Mouse (Mus musculus) lung, postnatal 0 days (tissue): ENCODE results near the gene Elk4. TPM values are rescaled to one million over a fixed set of nuclear protein-coding genes. Genes with fewer than 3 reads are reported as not detected.
A peak's percentile ranks its signal among the peaks of the same experiment; 100 is the strongest.

Experiments used
- ATAC-seq: fragments of 200-750 bp; cut with Nextera tagmentation; 2 replicates; pipeline ENCODE4 v1.8.0; 2017; ENCODE audit warnings: moderate library complexity
- DNase-seq: peaks from one replicate; pipeline ENCODE4 v3.0.0-alpha.2; 2016; ENCODE audit warnings: low spot score
- H3K27ac ChIP-seq: fragments of 300-500 bp; sonication (generic); 2 replicates; pipeline ENCODE4 v1.5.1; 2014; ENCODE audit warnings: antibody characterized with exemption, mild to moderate bottlenecking, low read length, mixed read lengths
- H3K27me3 ChIP-seq: fragments of 300-500 bp; sonication (generic); replicated peaks from 2 replicates; pipeline ENCODE4 v1.6.1; 2014; ENCODE audit warnings: low read length, mixed read lengths; ENCODE audit not compliant: insufficient read depth
- H3K36me3 ChIP-seq: fragments of 300-500 bp; sonication (generic); 2 replicates; pipeline ENCODE4 v1.6.1; 2014; ENCODE audit warnings: low read length, mixed read lengths; ENCODE audit not compliant: insufficient read depth
- H3K4me1 ChIP-seq: fragments of 300-500 bp; sonication (generic); 2 replicates; pipeline ENCODE4 v1.6.1; 2014; ENCODE audit warnings: antibody characterized with exemption, low read depth, low read length, mixed read lengths; ENCODE audit not compliant: insufficient read depth
- H3K4me2 ChIP-seq: fragments of 300-500 bp; sonication (generic); replicated peaks from 2 replicates; pipeline ENCODE4 v1.6.1; 2014; ENCODE audit warnings: low read depth, mild to moderate bottlenecking, low read length, moderate library complexity, mixed read lengths
- H3K4me3 ChIP-seq: fragments of 300-500 bp; sonication (generic); 2 replicates; pipeline ENCODE4 v1.5.1; 2014; ENCODE audit warnings: low read depth, low read length
- H3K9ac ChIP-seq: fragments of 300-500 bp; sonication (generic); replicated peaks from 2 replicates; pipeline ENCODE4 v1.6.1; 2014; ENCODE audit warnings: low read depth, mild to moderate bottlenecking
- H3K9me3 ChIP-seq: fragments of 300-500 bp; sonication (generic); 2 replicates; pipeline ENCODE4 v1.6.1; 2016; ENCODE audit warnings: low read length, mixed read lengths
- CTCF ChIP-seq: IDR thresholded peaks from 2 replicates; pipeline ENCODE4 v1.5.1; 2016; ENCODE audit warnings: antibody characterized with exemption, mild to moderate bottlenecking
- EP300 ChIP-seq: IDR thresholded peaks from 2 replicates; pipeline ENCODE4 v1.6.1; 2016; ENCODE audit warnings: antibody characterized with exemption, mild to moderate bottlenecking, control low read depth
- WGBS: fragments of 180-500 bp; shearing (Covaris S2); extraction: QIAGEN DNeasy Blood & Tissue Kit; methylation state at CpG from one replicate; pipeline ENCODE4 v1.1.7; 2014; 5-methylcytosine and 5-hydroxymethylcytosine counted together
- polyA plus RNA-seq: library from polyadenylated mRNA; unstranded; fragments of >200 nt; fragmentation: Nextera tagmentation; extraction: Ambion mirVana; gene quantifications from 2 replicates; pipeline ENCODE4 v1.2.1, GENCODE M21; 2015

Elk4 gene
- polyA plus RNA-seq, 1 experiment from 2014 or later: 26.3 TPM

DNA sequence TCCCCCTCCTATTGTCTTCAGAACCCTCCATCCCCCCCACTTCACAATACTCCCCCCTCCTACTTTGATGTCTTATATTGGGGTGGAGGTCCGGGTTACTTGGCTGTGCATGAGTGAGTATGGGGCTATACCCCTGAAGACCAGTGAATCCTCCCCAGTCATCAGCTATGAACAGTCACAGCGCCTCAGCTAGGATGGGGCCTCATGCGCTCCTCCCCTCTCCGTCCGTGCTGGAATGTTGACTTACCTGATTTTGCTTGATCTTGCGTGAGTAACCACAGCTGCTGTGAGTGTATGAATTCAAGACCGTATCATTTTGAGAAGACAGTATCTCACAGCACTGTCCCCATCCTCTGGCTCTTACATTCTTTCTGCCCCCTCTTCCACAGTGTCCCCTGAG, 12.5 kb downstream of the Elk4 start:
- no peak overlapping the region for H3K4me2 ChIP-seq
- no peaks in the 10 kb centered on the region for H3K4me1 ChIP-seq
- H3K36me3 ChIP-seq: peaks cover 43% of the 10 kb centered on the region
- ATAC-seq: no peak
- H3K27ac ChIP-seq: no peak overlapping the region
- TF ChIP-seq CTCF: no peak
- TF ChIP-seq EP300: no peak
- H3K9me3 ChIP-seq: no peaks in the 10 kb centered on the region
- 69% methylated on average over 7 of the region's 7 CpGs for WGBS
- no peak overlapping the region for H3K4me3 ChIP-seq
- no peak overlapping the region for H3K9ac ChIP-seq
- H3K27me3 ChIP-seq: no peaks in the 10 kb centered on the region
- DNase-seq: no peak

DNA sequence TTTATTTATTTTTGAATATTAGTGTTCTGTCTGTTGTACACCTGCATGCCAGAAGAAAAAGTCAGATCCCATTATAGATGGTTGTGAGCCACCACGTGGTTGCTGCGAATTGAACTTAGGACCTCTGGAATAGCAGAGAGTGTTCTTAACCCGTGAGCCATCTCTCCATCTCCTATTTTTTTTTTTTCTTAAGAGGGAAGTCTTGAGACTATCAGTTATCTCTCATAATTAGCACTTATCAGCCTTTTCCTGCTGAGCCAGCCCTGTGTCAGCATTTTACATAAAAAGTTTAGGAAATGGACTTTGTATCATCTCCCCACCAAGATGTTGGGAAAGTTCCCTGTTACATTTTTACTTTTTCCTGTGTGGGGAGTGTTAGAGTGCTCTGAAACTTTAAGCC, 14.7 kb downstream of the Elk4 start:
- Histone ChIP-seq H3K9ac (no peak overlapping the region), H3K9me3 (no peaks in the 10 kb centered on the region), H3K36me3 (peaks cover 48% of the 10 kb centered on the region), H3K4me3 (no peak overlapping the region), H3K27ac (no peak overlapping the region), H3K4me2 (no peak overlapping the region), H3K27me3 (no peaks in the 10 kb centered on the region), H3K4me1 (no peaks in the 10 kb centered on the region)
- WGBS: 73% methylated on average over 3 of the region's 3 CpGs
- no peak for ATAC-seq
- TF ChIP-seq EP300 (no peak), CTCF (no peak)
- no peak for DNase-seq

DNA sequence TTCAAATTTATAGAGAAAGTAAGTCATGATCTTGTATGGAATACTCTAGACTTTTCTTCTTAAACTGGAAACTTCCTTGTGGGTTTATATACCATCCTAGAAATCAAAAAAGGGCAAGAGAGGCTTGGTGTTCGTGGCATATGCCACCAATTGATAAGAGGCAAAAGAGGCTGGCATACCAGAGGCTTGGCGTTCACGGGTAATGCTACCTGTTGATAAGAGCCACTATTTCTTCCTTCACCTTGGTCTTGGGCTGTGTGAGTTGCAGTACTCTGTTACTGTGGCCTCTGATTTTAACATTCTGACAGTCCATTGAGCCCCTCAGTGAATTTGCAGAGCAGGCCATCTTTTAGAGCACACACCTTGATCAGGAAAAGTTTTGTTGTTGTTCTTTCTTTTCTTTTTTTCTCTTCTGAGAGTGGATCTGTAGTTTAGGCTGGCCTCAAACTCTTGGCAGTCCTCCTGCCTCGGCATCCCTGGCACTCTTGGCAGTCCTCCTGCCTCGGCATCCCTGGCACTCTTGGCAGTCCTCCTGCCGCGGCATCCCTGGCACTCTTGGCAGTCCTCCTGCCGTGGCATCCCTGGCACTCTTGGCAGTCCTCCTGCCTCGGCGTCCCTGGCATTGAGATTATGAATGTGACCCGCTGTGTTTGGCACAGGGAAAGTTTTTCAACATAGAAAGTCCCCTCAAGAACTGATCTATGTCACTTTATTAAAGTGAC, 19.7 kb downstream of the Elk4 start:
- ATAC-seq (no peak), DNase-seq (no peak)
- Histone ChIP-seq H3K4me2 (no peak overlapping the region), H3K36me3 (peaks cover 40% of the 10 kb centered on the region), H3K27me3 (no peaks in the 10 kb centered on the region), H3K27ac (no peak overlapping the region), H3K4me3 (no peak overlapping the region), H3K9me3 (no peaks in the 10 kb centered on the region), H3K4me1 (no peaks in the 10 kb centered on the region; the same call in 1 of the 2 replicates), H3K9ac (no peak overlapping the region)
- WGBS: 81% methylated on average over 11 of the region's 11 CpGs
- no peak for TF ChIP-seq CTCF
- no peak for TF ChIP-seq EP300

DNA sequence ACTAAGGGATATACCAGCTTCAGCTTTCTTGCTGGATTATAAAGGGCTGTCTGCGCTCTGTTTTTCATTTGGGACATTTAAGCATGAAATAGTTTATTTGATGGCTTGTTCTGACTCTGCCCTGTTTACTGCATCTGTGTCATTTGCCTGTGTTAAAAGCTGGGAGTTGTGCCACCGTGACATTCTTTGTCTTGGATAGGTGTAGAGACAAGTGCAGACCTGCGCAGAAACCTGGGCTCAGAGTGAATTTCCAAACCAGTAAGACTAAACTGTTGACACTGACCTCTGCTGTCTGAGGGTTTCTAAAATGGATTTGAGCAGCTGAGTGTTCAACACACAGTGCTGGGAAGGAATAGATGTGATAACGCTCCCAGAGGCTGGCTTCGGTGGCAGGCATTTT, 20.6 kb downstream of the Elk4 start:
- Histone ChIP-seq H3K9ac (no peak overlapping the region), H3K27me3 (no peaks in the 10 kb centered on the region), H3K27ac (no peak overlapping the region), H3K4me3 (no peak overlapping the region), H3K9me3 (no peaks in the 10 kb centered on the region), H3K4me2 (no peak overlapping the region), H3K4me1 (no peaks in the 10 kb centered on the region; the same call in 1 of the 2 replicates), H3K36me3 (peaks cover 36% of the 10 kb centered on the region)
- 89% methylated on average over 5 of the region's 5 CpGs for WGBS
- TF ChIP-seq EP300 (no peak), CTCF (no peak)
- ATAC-seq: no peak
- no peak for DNase-seq

DNA sequence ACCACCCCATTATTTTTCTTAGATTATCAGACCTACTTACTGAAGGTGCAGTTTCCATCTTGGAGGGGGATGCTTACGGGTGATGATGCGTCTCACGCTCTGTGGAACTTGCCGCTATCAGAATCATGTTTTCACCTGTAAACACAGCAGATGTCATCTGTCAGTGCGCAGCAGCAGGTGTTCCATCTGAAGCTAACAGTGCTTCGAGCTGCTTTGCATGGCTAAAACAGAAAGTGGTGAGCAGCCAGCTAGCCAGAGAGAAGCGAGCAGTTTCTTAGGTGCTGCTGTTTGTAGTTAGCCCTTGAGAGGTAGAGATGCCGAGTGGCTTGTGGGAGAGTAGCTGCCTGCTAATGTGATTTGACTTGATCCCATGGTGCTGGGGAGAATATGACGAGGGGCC, 21.0 kb downstream of the Elk4 start:
- peaks cover 36% of the 10 kb centered on the region for H3K36me3 ChIP-seq
- TF ChIP-seq CTCF (no peak), EP300 (no peak)
- H3K27me3 ChIP-seq: no peaks in the 10 kb centered on the region
- H3K9me3 ChIP-seq: no peaks in the 10 kb centered on the region
- H3K4me1 ChIP-seq: no peaks in the 10 kb centered on the region; the same call in 1 of the 2 replicates
- no peak overlapping the region for H3K27ac ChIP-seq
- WGBS: 86% methylated on average over 9 of the region's 9 CpGs
- no peak overlapping the region for H3K9ac ChIP-seq
- DNase-seq (no peak), ATAC-seq (no peak)
- H3K4me3 ChIP-seq: no peak overlapping the region
- H3K4me2 ChIP-seq: no peak overlapping the region

DNA sequence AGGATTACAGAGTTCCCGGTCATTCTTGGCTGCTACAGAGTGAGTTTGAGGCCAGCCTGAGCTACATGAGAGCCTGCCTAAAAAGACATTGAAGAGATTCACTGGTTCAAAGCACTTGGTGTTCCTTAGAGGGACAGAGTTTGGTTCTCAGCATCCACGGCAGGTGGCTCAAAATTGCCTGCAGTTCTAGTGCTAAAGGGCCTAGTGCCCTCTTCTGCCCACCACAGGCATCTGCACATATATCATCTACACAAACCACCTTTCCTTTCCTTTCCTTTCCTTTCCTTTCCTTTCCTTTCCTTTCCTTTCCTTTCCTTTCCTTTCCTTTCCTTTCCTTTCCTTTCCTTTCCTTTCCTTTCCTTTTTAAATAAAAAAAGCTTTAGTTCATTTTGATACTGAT, 23.2 kb downstream of the Elk4 start:
- Histone ChIP-seq H3K4me1 (no peaks in the 10 kb centered on the region; the same call in 1 of the 2 replicates), H3K4me3 (no peak overlapping the region), H3K27me3 (no peaks in the 10 kb centered on the region), H3K27ac (no peak overlapping the region), H3K9me3 (no peaks in the 10 kb centered on the region), H3K4me2 (no peak overlapping the region), H3K9ac (no peak overlapping the region), H3K36me3 (peaks cover 26% of the 10 kb centered on the region)
- TF ChIP-seq CTCF (peak; percentile 65), EP300 (no peak)
- WGBS: 70% methylated on average over 2 of the region's 2 CpGs
- no peak for ATAC-seq
- peak; percentile 22 for DNase-seq
